Mouse (Mus musculus) lung, embryonic 16.5 days (tissue): Measurements from ENCODE around the gene Pheta1. TPM values are rescaled to one million over a fixed set of nuclear protein-coding genes. Genes with fewer than 3 reads are reported as not detected.

Experiments used
- ATAC-seq: fragments of 200-750 bp; cut with Nextera tagmentation; 2 replicates; pipeline ENCODE4 v1.8.0; 2017; ENCODE audit warnings: low read depth, mild to moderate bottlenecking, moderate library complexity
- H3K27ac ChIP-seq: fragments of 300-500 bp; sonication (generic); 2 replicates; pipeline ENCODE4 v1.5.1; 2014; ENCODE audit warnings: mild to moderate bottlenecking, control low read depth, low read length
- H3K27me3 ChIP-seq: fragments of 300-500 bp; sonication (generic); 2 replicates; pipeline ENCODE4 v1.6.1; 2014; ENCODE audit warnings: low read depth, low read length, mixed read lengths; ENCODE audit not compliant: control insufficient read depth, insufficient read depth
- H3K36me3 ChIP-seq: fragments of 300-500 bp; sonication (generic); 2 replicates; pipeline ENCODE4 v1.6.1; 2014; ENCODE audit warnings: low read length; ENCODE audit not compliant: control insufficient read depth, insufficient read depth
- H3K4me1 ChIP-seq: fragments of 300-500 bp; sonication (generic); replicated peaks from 2 replicates; pipeline ENCODE4 v1.6.1; 2014; ENCODE audit warnings: low read length, mixed read lengths; ENCODE audit not compliant: control insufficient read depth, insufficient read depth
- H3K4me2 ChIP-seq: fragments of 300-500 bp; sonication (generic); 2 replicates; pipeline ENCODE4 v1.6.1; 2014; ENCODE audit warnings: low read depth, low read length, control low read depth
- H3K4me3 ChIP-seq: fragments of 300-500 bp; sonication (generic); 2 replicates; pipeline ENCODE4 v1.5.1; 2014; ENCODE audit warnings: mild to moderate bottlenecking, low read length, control low read depth
- H3K9ac ChIP-seq: fragments of 300-500 bp; sonication (generic); 2 replicates; pipeline ENCODE4 v1.6.1; 2014; ENCODE audit warnings: low read length, control low read depth
- H3K9me3 ChIP-seq: fragments of 300-500 bp; sonication (generic); 2 replicates; pipeline ENCODE4 v1.6.1; 2016; ENCODE audit warnings: low read length; ENCODE audit not compliant: control insufficient read depth
- WGBS: fragments of 180-500 bp; shearing (Covaris S2); extraction: QIAGEN DNeasy Blood & Tissue Kit; methylation state at CpG from one replicate; pipeline ENCODE4 v1.1.7; 2014; 5-methylcytosine and 5-hydroxymethylcytosine counted together
- polyA plus RNA-seq: library from polyadenylated mRNA; unstranded; fragments of >200 nt; fragmentation: Nextera tagmentation; extraction: Ambion mirVana; gene quantifications from 2 replicates; pipeline ENCODE4 v1.2.1, GENCODE M21; 2015

Pheta1 gene
- polyA plus RNA-seq, 1 experiment from 2014 or later, result 23.2 TPM

- 78% methylated on average over 7 of the region's 7 CpGs for WGBS
- Histone ChIP-seq H3K36me3 (peaks cover 13% of the 10 kb centered on the region), H3K9ac (no peak overlapping the region), H3K27me3 (no peaks in the 10 kb centered on the region), H3K4me1 (0 out of 2 replicates have a peak, but pooled peaks cover 3% of the 10 kb centered on the region), H3K9me3 (no peaks in the 10 kb centered on the region), H3K4me2 (no peak overlapping the region), H3K27ac (no peak overlapping the region), H3K4me3 (no peak overlapping the region)
- no peak for ATAC-seq
These were observed 25.8 kb upstream of the Pheta1 start for GRCm38 (mm10) chr5:121822786-121823505.

DNA sequence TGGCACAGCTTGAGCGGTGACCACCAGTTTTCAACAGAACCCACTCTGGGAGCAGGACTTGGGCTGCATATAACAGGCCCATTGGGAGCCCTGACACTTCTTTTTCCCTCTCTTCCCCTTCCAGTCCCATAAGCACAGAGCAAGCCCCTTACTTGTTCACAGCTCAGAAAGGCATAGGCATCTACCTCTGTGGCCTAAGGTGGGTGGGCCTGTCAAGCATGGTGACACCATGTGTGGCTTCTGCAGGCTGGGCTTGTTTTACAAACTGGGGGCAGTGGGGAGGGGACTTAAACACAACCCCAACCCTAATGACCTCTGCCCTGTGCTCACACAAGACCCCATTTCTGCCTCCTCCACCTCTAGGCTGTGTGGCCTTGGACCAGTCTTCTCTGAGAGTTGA, 25.1 kb upstream of the Pheta1 start:
- Histone ChIP-seq H3K27ac (no peak overlapping the region), H3K4me1 (peaks cover 6% of the 10 kb centered on the region; the same call in 1 of the 2 replicates), H3K27me3 (no peaks in the 10 kb centered on the region), H3K4me3 (no peak overlapping the region), H3K9me3 (no peaks in the 10 kb centered on the region), H3K9ac (no peak overlapping the region), H3K4me2 (no peak overlapping the region), H3K36me3 (peaks cover 12% of the 10 kb centered on the region)
- no peak for ATAC-seq
- WGBS, result 95% methylated on average over 1 of the region's 1 CpGs

- Histone ChIP-seq H3K4me1 (peaks cover 11% of the 10 kb centered on the region; the same call in 1 of the 2 replicates), H3K27me3 (no peaks in the 10 kb centered on the region), H3K9me3 (no peaks in the 10 kb centered on the region), H3K36me3 (peaks cover 8% of the 10 kb centered on the region), H3K27ac (peak overlapping the region; percentile 56), H3K4me2 (no peak overlapping the region), H3K9ac (0 out of 2 replicates have a peak overlapping the region, but pooled peaks have one; percentile 10), H3K4me3 (no peak overlapping the region)
- peak; percentile 48; the same call in 1 of the 2 replicates for ATAC-seq
- 55% methylated on average over 4 of the region's 4 CpGs for WGBS
These were observed 24.7 kb upstream of the Pheta1 start for GRCm38 (mm10) chr5:121824121-121824520.

DNA sequence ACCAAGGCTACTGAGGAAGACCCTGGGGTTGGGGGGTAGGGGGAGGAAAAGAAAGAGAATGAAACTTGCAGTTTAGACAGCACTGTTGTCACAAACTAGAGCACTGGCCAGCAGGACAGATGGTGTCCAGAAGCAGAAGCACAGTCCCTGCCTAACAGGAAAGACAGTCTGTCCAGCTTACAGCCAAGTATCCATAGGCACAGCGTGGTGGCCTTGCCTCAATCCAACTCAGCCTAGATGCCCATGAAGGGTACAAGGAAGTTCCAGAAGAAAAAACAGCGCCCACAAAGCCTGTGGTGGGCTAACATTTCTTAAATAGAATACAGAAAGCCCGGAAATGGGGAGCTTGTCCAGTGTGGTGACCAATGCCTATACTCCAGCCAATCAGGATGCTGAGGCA, 23.2 kb upstream of the Pheta1 start:
- no peak for ATAC-seq
- peaks cover 11% of the 10 kb centered on the region; the same call in 1 of the 2 replicates for H3K4me1 ChIP-seq
- H3K36me3 ChIP-seq, result peaks cover 8% of the 10 kb centered on the region
- no peak overlapping the region for H3K9ac ChIP-seq
- H3K4me2 ChIP-seq, result no peak overlapping the region
- 84% methylated on average over 3 of the region's 3 CpGs for WGBS
- H3K27me3 ChIP-seq, result no peaks in the 10 kb centered on the region; the same call in 1 of the 2 replicates
- no peak overlapping the region for H3K4me3 ChIP-seq
- H3K9me3 ChIP-seq, result no peaks in the 10 kb centered on the region
- H3K27ac ChIP-seq, result no peak overlapping the region

GRCm38 (mm10) chr5:121827876-121828275, 20.9 kb upstream of the Pheta1 start:
- Histone ChIP-seq H3K36me3 (peaks cover 8% of the 10 kb centered on the region), H3K4me3 (no peak overlapping the region), H3K27ac (no peak overlapping the region), H3K9me3 (no peaks in the 10 kb centered on the region), H3K4me2 (no peak overlapping the region), H3K4me1 (peaks cover 21% of the 10 kb centered on the region), H3K27me3 (no peaks in the 10 kb centered on the region; the same call in 1 of the 2 replicates), H3K9ac (no peak overlapping the region)
- 78% methylated on average over 4 of the region's 4 CpGs for WGBS
- ATAC-seq, result no peak

DNA sequence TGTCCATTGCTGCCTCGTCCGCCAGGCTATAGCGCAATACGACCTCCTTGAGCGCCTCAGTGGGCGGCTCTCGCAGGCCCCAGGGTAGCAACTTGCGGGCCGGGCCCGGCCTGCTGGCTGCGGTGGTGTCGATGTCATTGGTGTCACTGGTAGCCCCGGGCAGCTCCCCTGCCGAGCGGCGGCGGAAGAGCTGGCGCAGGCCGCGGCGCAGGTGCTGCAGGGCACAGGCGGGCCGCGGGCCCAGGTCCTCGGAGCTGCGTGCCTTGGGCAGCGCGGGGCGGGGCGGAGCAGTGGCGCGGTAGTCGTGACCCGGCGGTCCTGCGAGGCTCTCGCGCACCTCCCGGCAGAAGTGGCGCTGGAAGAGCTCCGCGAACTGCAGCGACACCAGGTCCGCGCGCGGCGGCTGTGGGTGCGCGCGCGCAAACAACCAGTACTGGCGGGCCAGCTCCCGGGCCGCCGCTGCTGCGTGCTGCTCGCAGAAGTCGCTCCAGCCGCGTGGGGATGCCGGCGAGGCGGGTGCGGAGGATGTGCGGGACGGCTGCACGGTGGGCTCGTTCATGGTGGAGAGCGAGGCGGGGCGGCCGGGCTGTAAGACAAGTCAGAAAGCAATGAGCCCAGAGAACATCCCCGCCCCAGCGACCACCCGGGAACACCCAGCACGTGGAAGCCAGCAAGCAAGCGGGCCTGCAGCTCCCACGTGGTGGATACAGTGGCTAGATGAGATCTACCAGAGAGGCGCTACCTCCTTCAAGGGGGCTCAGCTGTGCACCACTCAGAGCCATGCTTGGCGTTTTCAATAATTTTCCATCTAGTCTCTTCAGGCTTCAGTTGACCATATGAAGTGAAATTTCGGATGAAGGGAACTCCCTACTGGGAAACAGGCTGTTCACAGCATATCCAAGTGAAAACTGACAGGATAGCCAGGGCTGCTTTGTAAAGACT, 20.0 kb upstream of the Pheta1 start:
- Histone ChIP-seq H3K9me3 (no peaks in the 10 kb centered on the region), H3K4me3 (peak overlapping the region; percentile 42), H3K27ac (no peak overlapping the region), H3K4me1 (peaks cover 29% of the 10 kb centered on the region), H3K4me2 (peak overlapping the region; percentile 69), H3K27me3 (no peaks in the 10 kb centered on the region; the same call in 1 of the 2 replicates), H3K9ac (peak overlapping the region; percentile 48; the same call in 1 of the 2 replicates), H3K36me3 (peaks cover 8% of the 10 kb centered on the region)
- peak; percentile 11 for ATAC-seq
- WGBS, result 16% methylated on average over 78 of the region's 82 CpGs

- peaks cover 8% of the 10 kb centered on the region for H3K36me3 ChIP-seq
- ATAC-seq, result no peak
- no peaks in the 10 kb centered on the region; the same call in 1 of the 2 replicates for H3K27me3 ChIP-seq
- H3K4me2 ChIP-seq, result no peak overlapping the region
- no peak overlapping the region for H3K27ac ChIP-seq
- H3K4me3 ChIP-seq, result no peak overlapping the region
- H3K4me1 ChIP-seq, result peaks cover 43% of the 10 kb centered on the region
- 87% methylated on average over 6 of the region's 6 CpGs for WGBS
- no peak overlapping the region for H3K9ac ChIP-seq
- H3K9me3 ChIP-seq, result no peaks in the 10 kb centered on the region
These were observed 17.7 kb upstream of the Pheta1 start for GRCm38 (mm10) chr5:121831002-121831601.

- no peaks in the 10 kb centered on the region; the same call in 1 of the 2 replicates for H3K27me3 ChIP-seq
- WGBS, result 60% methylated on average over 6 of the region's 6 CpGs
- 0 out of 2 replicates have a peak overlapping the region, but pooled peaks have one; percentile 10 for H3K4me3 ChIP-seq
- H3K27ac ChIP-seq, result peak overlapping the region; percentile 70
- peaks cover 8% of the 10 kb centered on the region for H3K36me3 ChIP-seq
- no peaks in the 10 kb centered on the region for H3K9me3 ChIP-seq
- H3K9ac ChIP-seq, result 0 out of 2 replicates have a peak overlapping the region, but pooled peaks have one; percentile 39
- peak; percentile 23 for ATAC-seq
- H3K4me2 ChIP-seq, result peak overlapping the region; percentile 85; the same call in 1 of the 2 replicates
- H3K4me1 ChIP-seq, result peaks cover 44% of the 10 kb centered on the region
These were observed 16.2 kb upstream of the Pheta1 start for GRCm38 (mm10) chr5:121832376-121833155.
